Mouse (Mus musculus) cerebellum, postnatal 25 days (tissue): ENCODE results near the gene Fermt2.

Experiments
- DNase-seq, 2 experiments: peaks; one replicate each; pipeline ENCODE4 v3.0.0; 2021; ENCODE audit warnings: mixed read lengths in 2 of 2

The Fermt2 gene

GRCm38 (mm10) chr14:45462875-45463475 lies 66.9 kb downstream of the Fermt2 start:
- DNase-seq, result no peak

- DNase-seq, result peak in 1 of 2 experiments; percentile 26
These were observed 67.5 kb downstream of the Fermt2 start for GRCm38 (mm10) chr14:45462374-45462773.

- no peak for DNase-seq
These were observed 68.0 kb downstream of the Fermt2 start for GRCm38 (mm10) chr14:45461945-45462344.

- no peak for DNase-seq
These were observed 69.4 kb downstream of the Fermt2 start for GRCm38 (mm10) chr14:45460491-45460890.

- no peak for DNase-seq
These were observed 70.0 kb downstream of the Fermt2 start for GRCm38 (mm10) chr14:45459877-45460276.

GRCm38 (mm10) chr14:45457003-45457402 lies 72.9 kb downstream of the Fermt2 start:
- DNase-seq, result no peak

GRCm38 (mm10) chr14:45456502-45456846 lies 73.4 kb downstream of the Fermt2 start:
- no peak for DNase-seq

- no peak for DNase-seq
These were observed 74.0 kb downstream of the Fermt2 start for GRCm38 (mm10) chr14:45455651-45456501.

- DNase-seq, result peak in 1 of 2 experiments; percentile 30
These were observed 76.2 kb downstream of the Fermt2 start for GRCm38 (mm10) chr14:45453538-45454233.

- DNase-seq, result peak; percentile 42 to 64
These were observed 76.9 kb downstream of the Fermt2 start for GRCm38 (mm10) chr14:45452861-45453512.

GRCm38 (mm10) chr14:45452148-45452547 lies 77.8 kb downstream of the Fermt2 start:
- peak in 1 of 2 experiments; percentile 30 for DNase-seq

GRCm38 (mm10) chr14:45451090-45451489 lies 78.8 kb downstream of the Fermt2 start:
- no peak for DNase-seq

- no peak for DNase-seq
These were observed 83.1 kb downstream of the Fermt2 start for GRCm38 (mm10) chr14:45446777-45447176.

- DNase-seq, result no peak
These were observed 84.5 kb downstream of the Fermt2 start for GRCm38 (mm10) chr14:45445445-45445844.

GRCm38 (mm10) chr14:45444870-45445269 lies 85.0 kb downstream of the Fermt2 start:
- no peak for DNase-seq

GRCm38 (mm10) chr14:45442781-45443560 lies 86.9 kb downstream of the Fermt2 start:
- no peak for DNase-seq

GRCm38 (mm10) chr14:45441291-45441690 lies 88.6 kb downstream of the Fermt2 start:
- DNase-seq, result no peak

GRCm38 (mm10) chr14:45439387-45439786 lies 90.5 kb downstream of the Fermt2 start:
- DNase-seq, result no peak

- DNase-seq, result no peak
These were observed 91.0 kb downstream of the Fermt2 start for GRCm38 (mm10) chr14:45438931-45439275.

- no peak for DNase-seq
These were observed 91.5 kb downstream of the Fermt2 start for GRCm38 (mm10) chr14:45438250-45438930.

GRCm38 (mm10) chr14:45434220-45434619 lies 95.7 kb downstream of the Fermt2 start:
- no peak for DNase-seq

- DNase-seq, result peak in 1 of 2 experiments; percentile 21
These were observed 97.9 kb downstream of the Fermt2 start for GRCm38 (mm10) chr14:45432003-45432402.
